Mouse (Mus musculus) left cerebral cortex, postnatal 4 days (tissue): Measurements from ENCODE around the gene Mcrip1. TPM values are rescaled to one million over a fixed set of nuclear protein-coding genes. Genes with fewer than 3 reads are reported as not detected.

ENCODE experiments used
- total RNA-seq, 2 experiments: library from RNA; stranded (reverse); gene quantifications; 2 replicates each; pipeline ENCODE4 v1.2.3; 2021

The Mcrip1 gene
- total RNA-seq, 2 experiments from 2014 or later, result 105 to 113 TPM

Other genes with a start within 250 kb of the Mcrip1 start
- gene Actg1, start 201.2 kb downstream of the Mcrip1 start, total RNA-seq, result 1,000 to 10,000 TPM; 3,514 to 3,537 TPM
- under 1 TPM; 0.42 to 0.44 TPM for gene Fscn2, start 188.2 kb downstream of the Mcrip1 start, total RNA-seq
- gene Faap100, start 171.0 kb downstream of the Mcrip1 start, total RNA-seq, result 100 to 1,000 TPM in 1 of 2 experiments, 10 to 100 TPM in 1; 94.5 to 100 TPM
- 10 to 100 TPM; 63.8 to 66.2 TPM for gene Nploc4, start 112.0 kb downstream of the Mcrip1 start, total RNA-seq
- 10 to 100 TPM in 1 of 2 experiments, under 1 TPM in 1; 0.77 to 13.3 TPM for gene Tspan10, start 107.1 kb downstream of the Mcrip1 start, total RNA-seq
- gene Pde6g, start 96.2 kb downstream of the Mcrip1 start, total RNA-seq, result under 1 TPM; 0.22 to 0.32 TPM
- gene Oxld1, start 91.7 kb downstream of the Mcrip1 start, total RNA-seq, result 1 to 10 TPM; 7.9 to 9.6 TPM
- gene Ccdc137, start 91.6 kb downstream of the Mcrip1 start, total RNA-seq, result 10 to 100 TPM; 21.2 to 24.6 TPM
- 10 to 100 TPM; 43.9 to 46.0 TPM for gene Arl16, start 82.1 kb downstream of the Mcrip1 start, total RNA-seq
- gene Mrpl12, start 65.1 kb downstream of the Mcrip1 start, total RNA-seq, result 10 to 100 TPM; 74.4 to 74.5 TPM
- gene Slc25a10, start 57.9 kb downstream of the Mcrip1 start, total RNA-seq, result 10 to 100 TPM; 27.2 to 27.6 TPM
- gene Gcgr, start 19.0 kb downstream of the Mcrip1 start, total RNA-seq, result under 1 TPM in 1 of 2 experiments, not detected in 1; 0.18 TPM
- not detected for gene Ppp1r27, start 1.4 kb upstream of the Mcrip1 start, total RNA-seq
- 100 to 1,000 TPM; 187 to 203 TPM for gene P4hb, start 23.5 kb upstream of the Mcrip1 start, total RNA-seq
- 100 to 1,000 TPM; 351 to 368 TPM for gene Arhgdia, start 31.9 kb upstream of the Mcrip1 start, total RNA-seq
- gene Alyref, start 48.6 kb upstream of the Mcrip1 start, total RNA-seq, result 100 to 1,000 TPM; 111 to 113 TPM
- gene Anapc11, start 48.7 kb upstream of the Mcrip1 start, total RNA-seq, result 100 to 1,000 TPM; 113 to 115 TPM
- gene Npb, start 58.8 kb upstream of the Mcrip1 start, total RNA-seq, result 1 to 10 TPM in 1 of 2 experiments, not detected in 1; 1.4 TPM
- 100 to 1,000 TPM; 144 to 168 TPM for gene Pcyt2, start 68.2 kb upstream of the Mcrip1 start, total RNA-seq
- 10 to 100 TPM; 37.5 to 38.0 TPM for gene Sirt7, start 75.5 kb upstream of the Mcrip1 start, total RNA-seq
- 10 to 100 TPM; 83.3 to 85.8 TPM for gene Mafg, start 83.9 kb upstream of the Mcrip1 start, total RNA-seq
- gene Pycr1, start 94.0 kb upstream of the Mcrip1 start, total RNA-seq, result 1 to 10 TPM; 6.1 to 8.3 TPM
- gene Myadml2, start 98.4 kb upstream of the Mcrip1 start, total RNA-seq, result 1 to 10 TPM; 1.0 to 2.9 TPM
- 1 to 10 TPM; 4.7 to 7.8 TPM for gene Notum, start 111.4 kb upstream of the Mcrip1 start, total RNA-seq
- 10 to 100 TPM; 79.1 TPM for gene Aspscr1, start 123.2 kb upstream of the Mcrip1 start, total RNA-seq
- gene Cenpx, start 164.0 kb upstream of the Mcrip1 start, total RNA-seq, result 10 to 100 TPM; 31.2 to 35.1 TPM
- gene Lrrc45, start 164.2 kb upstream of the Mcrip1 start, total RNA-seq, result 10 to 100 TPM; 76.4 to 78.9 TPM
- gene Rac3, start 171.7 kb upstream of the Mcrip1 start, total RNA-seq, result 100 to 1,000 TPM; 505 to 551 TPM
- gene Dcxr, start 177.6 kb upstream of the Mcrip1 start, total RNA-seq, result 1 to 10 TPM; 2.5 to 3.2 TPM
- 1 to 10 TPM; 2.9 to 3.0 TPM for gene Cbr2, start 182.4 kb upstream of the Mcrip1 start, total RNA-seq
- 10 to 100 TPM; 29.6 to 85.6 TPM for gene Hmga1b, start 213.1 kb upstream of the Mcrip1 start, total RNA-seq
- gene Rfng, start 234.5 kb upstream of the Mcrip1 start, total RNA-seq, result 10 to 100 TPM; 82.1 to 87.1 TPM
- 100 to 1,000 TPM; 142 to 154 TPM for gene Gps1, start 234.5 kb upstream of the Mcrip1 start, total RNA-seq
- gene Dus1l, start 246.7 kb upstream of the Mcrip1 start, total RNA-seq, result 10 to 100 TPM; 40.2 to 45.5 TPM